Mouse (Mus musculus): ENCODE measurements around the gene Rtl3.

The Rtl3 gene

GRCm38 (mm10) chrX:106840409-106840808, at the start of gene Rtl3:
Rtl3 (minus strand) TSS chrX:106840644.
- no peak for DNase-seq (ENCODE audit: low spot score in 2 of 2)

GRCm38 (mm10) chrX:106872315-106872714, 31.9 kb upstream of the Rtl3 start:
- DNase-seq (ENCODE audit: low spot score in 2 of 2) = no peak

GRCm38 (mm10) chrX:106871894-106872293, 31.4 kb upstream of the Rtl3 start:
- no peak for DNase-seq (ENCODE audit: low spot score in 2 of 2)

- DNase-seq (ENCODE audit: low spot score in 2 of 2) = no peak
Measured at GRCm38 (mm10) chrX:106871426-106871825, 31.0 kb upstream of the Rtl3 start.

GRCm38 (mm10) chrX:106853523-106854300, 13.3 kb upstream of the Rtl3 start:
- DNase-seq (ENCODE audit: low spot score in 2 of 2) = no peak

- no peak for DNase-seq (ENCODE audit: low spot score in 2 of 2)
Measured at GRCm38 (mm10) chrX:106839591-106839990, 853 bp downstream of the Rtl3 start.

DNA sequence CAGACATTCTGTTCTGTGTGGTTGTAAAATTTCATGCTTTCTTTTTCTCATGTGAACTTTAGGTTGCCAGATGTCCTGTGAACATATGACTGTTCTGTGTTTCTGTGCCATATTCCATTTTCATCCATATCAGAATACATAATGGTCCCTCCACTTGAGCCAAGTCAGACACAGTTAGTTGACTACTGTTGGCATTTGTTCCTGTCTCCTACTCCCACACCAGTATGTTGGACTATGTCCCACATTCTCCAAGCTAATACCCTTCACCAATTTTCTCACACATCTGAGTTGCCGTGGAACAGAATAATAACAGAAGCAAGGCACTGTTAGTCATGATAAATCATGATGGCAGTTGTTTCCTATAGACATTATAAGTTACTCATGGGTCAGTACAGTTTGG, 9.9 kb downstream of the Rtl3 start:
- no peak for DNase-seq (ENCODE audit: low spot score in 2 of 2)

DNA sequence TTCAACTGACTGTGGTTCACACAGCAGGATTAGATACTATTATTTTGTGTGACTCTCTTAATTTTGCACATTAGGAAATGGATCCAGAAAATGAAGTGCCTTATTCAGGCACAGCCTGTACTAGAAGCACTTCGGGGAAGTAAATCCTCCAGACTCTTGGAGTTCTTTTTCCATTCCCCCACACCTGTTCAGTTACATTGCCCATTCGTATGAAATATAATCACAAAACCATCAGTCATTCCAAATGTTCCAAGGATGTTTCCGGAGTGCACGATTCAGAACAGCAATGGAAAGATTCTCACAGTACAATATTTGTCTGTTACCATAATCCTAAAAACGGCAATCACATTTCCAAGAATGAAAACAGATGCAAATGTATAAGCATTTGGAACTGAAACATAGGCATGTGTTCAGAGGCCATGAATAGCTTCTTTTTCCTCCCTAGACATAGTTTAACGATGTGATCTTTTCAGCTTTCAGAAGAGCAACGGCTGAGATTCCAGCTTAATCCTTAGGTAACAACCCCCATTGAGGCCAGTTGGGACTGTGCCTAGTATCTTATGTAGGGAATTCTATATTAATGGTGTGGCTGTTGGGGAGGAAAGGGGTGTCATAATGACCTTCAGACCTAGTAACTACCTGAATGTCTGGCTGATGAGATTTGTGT, 30.8 kb downstream of the Rtl3 start:
- no peak for DNase-seq (ENCODE audit: low spot score in 2 of 2)

GRCm38 (mm10) chrX:106804387-106804786, 36.1 kb downstream of the Rtl3 start:
- no peak for DNase-seq (ENCODE audit: low spot score in 2 of 2)

DNA sequence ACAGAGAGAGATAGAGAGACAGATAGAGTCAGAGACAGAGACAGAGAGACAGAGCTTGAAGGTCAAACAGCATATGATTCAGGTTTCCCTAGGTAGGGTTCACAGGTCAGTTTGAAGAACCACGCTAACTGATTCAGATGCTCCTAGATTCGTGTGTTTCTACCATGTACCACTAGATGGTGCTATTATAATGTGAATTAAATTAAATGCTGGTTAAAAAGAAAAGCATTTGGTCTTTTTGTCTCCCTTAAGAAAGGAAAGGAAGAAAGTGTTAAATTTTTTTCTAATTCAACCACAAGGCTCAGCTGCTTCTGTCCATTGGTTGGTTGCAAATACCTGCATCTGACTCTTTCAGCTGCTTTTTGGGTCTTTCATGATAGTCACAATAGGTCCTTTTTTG, 45.8 kb downstream of the Rtl3 start:
- no peak for DNase-seq (ENCODE audit: low spot score in 2 of 2)

All from urinary bladder, postnatal 4 days (tissue).